Mouse (Mus musculus) liver, embryonic 13.5 days (tissue): ENCODE data around the gene Gm16253. TPM values are rescaled to one million over a fixed set of nuclear protein-coding genes. Genes with fewer than 3 reads are reported as not detected.

ENCODE experiments used
- ATAC-seq: fragments of 200-750 bp; cut with Nextera tagmentation; 2 replicates; pipeline ENCODE4 v1.8.0; 2017; ENCODE audit warnings: low read depth, mild to moderate bottlenecking, moderate number of reproducible peaks, moderate library complexity
- DNase-seq: peaks from one replicate; pipeline ENCODE4 v3.0.0; 2022
- H3K27ac ChIP-seq: fragments of 300-500 bp; sonication (generic); 2 replicates; pipeline ENCODE4 v1.5.1; 2015; ENCODE audit warnings: moderate library complexity, mild to moderate bottlenecking, inconsistent platforms
- H3K27me3 ChIP-seq: fragments of 300-500 bp; sonication (generic); 2 replicates; pipeline ENCODE4 v1.6.1; 2015; ENCODE audit warnings: mild to moderate bottlenecking, inconsistent platforms
- H3K36me3 ChIP-seq: fragments of 300-500 bp; sonication (generic); 2 replicates; pipeline ENCODE4 v1.6.1; 2015; ENCODE audit warnings: mild to moderate bottlenecking, inconsistent platforms
- H3K4me1 ChIP-seq: fragments of 300-500 bp; sonication (generic); replicated peaks from 2 replicates; pipeline ENCODE4 v1.6.1; 2015; ENCODE audit warnings: inconsistent platforms
- H3K4me2 ChIP-seq: fragments of 300-500 bp; sonication (generic); 2 replicates; pipeline ENCODE4 v1.6.1; 2015; ENCODE audit warnings: inconsistent platforms, mild to moderate bottlenecking, moderate library complexity
- H3K4me3 ChIP-seq: fragments of 300-500 bp; sonication (generic); replicated peaks from 2 replicates; pipeline ENCODE4 v1.5.1; 2015; ENCODE audit warnings: mild to moderate bottlenecking, inconsistent platforms
- H3K9ac ChIP-seq: fragments of 300-500 bp; sonication (generic); 2 replicates; pipeline ENCODE4 v1.6.1; 2015; ENCODE audit warnings: mild to moderate bottlenecking, inconsistent platforms
- H3K9me3 ChIP-seq: fragments of 300-500 bp; sonication (generic); replicated peaks from 2 replicates; pipeline ENCODE4 v1.6.1; 2016; ENCODE audit warnings: inconsistent platforms
- WGBS: fragments of 180-500 bp; shearing (Covaris S2); methylation state at CpG from one replicate; pipeline ENCODE4 v1.1.7; 2015; ENCODE audit not compliant: insufficient replicate concordance; 5-methylcytosine and 5-hydroxymethylcytosine counted together
- polyA plus RNA-seq: library from polyadenylated mRNA; unstranded; fragments of >200 nt; fragmentation: Nextera tagmentation; extraction: Ambion mirVana; gene quantifications from 2 replicates; pipeline ENCODE4 v1.2.1, GENCODE M21; 2015

The Gm16253 gene
- polyA plus RNA-seq, 1 experiment from 2014 or later, result not detected

DNA sequence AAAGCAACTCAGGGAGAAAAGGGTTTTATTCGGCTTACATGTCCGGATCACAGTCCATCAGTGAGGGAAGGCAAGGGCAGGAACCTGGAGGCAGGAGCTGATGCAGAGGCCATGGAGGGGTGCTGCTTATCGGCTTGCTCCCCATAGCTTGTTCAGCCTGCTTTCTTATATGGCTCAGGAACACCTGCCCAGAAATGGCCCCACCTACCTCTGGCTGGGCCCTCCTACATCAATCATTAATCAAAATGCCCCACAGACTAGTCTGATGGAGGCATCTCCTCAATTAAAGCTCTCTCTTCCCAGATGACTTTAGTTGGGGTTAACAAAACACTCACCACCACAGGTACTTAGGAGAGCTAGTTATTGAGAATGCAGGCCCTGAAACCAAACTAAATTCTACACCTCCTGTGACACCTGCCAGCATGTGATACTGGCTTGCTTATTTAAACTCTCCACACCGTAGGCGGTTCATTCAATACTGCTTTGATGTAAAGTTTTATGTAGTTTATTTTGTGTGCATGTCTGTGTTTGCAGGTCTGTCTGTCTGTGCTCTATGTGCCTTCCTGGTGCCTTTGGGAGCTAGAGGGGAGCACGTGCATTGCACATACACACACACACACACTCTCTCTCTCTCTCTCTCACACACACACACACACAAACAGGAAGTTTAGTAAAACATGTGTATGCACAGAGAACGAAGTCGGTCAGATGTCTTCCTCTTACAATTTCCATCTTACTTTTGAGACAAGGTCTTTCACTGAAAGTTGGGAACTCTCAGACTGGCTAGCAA is 9.9 kb upstream of the Gm16253 start:
- no peak overlapping the region for H3K27ac ChIP-seq
- ATAC-seq (no peak), DNase-seq (no peak)
- H3K4me2 ChIP-seq, result no peak overlapping the region
- no peaks in the 10 kb centered on the region for H3K36me3 ChIP-seq
- WGBS, result 66% methylated on average over 8 of the region's 8 CpGs
- no peak overlapping the region for H3K4me3 ChIP-seq
- no peaks in the 10 kb centered on the region for H3K27me3 ChIP-seq
- H3K9me3 ChIP-seq, result no peaks in the 10 kb centered on the region
- peaks cover 60% of the 10 kb centered on the region for H3K4me1 ChIP-seq
- no peak overlapping the region for H3K9ac ChIP-seq

DNA sequence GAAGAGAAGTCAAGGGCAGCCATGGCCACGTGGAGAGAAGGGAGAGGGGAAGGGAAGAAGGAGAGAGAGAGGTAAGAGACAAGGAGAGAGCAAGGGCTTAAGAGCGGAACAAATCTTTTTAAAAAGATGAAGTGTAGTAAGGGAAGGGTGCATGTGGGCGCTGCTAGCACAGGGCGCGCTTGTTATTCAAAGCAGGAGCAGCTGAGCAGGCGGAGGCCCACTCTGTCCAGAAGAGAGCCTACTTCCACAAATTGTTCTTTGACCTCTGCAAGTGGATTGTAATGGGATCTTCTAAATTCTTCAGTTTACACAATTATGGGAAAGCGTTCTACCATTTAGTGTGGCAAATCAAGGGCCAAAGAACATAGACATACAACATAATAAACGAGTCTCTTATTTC is 8.2 kb upstream of the Gm16253 start:
- 68% methylated on average over 8 of the region's 8 CpGs for WGBS

GRCm38 (mm10) chr3:96569506-96569905 is 7.3 kb upstream of the Gm16253 start:
- no peaks in the 10 kb centered on the region for H3K9me3 ChIP-seq
- no peak overlapping the region; the same call in 1 of the 2 replicates for H3K27ac ChIP-seq
- H3K27me3 ChIP-seq, result no peaks in the 10 kb centered on the region
- peaks cover 50% of the 10 kb centered on the region for H3K4me1 ChIP-seq
- no peak overlapping the region for H3K4me2 ChIP-seq
- no peak overlapping the region for H3K9ac ChIP-seq
- no peak for ATAC-seq
- H3K4me3 ChIP-seq, result no peak overlapping the region
- no peak for DNase-seq
- 87% methylated on average over 13 of the region's 13 CpGs for WGBS
- H3K36me3 ChIP-seq, result no peaks in the 10 kb centered on the region

More for the DNA sequence above, 8.2 kb upstream of the Gm16253 start:
- no peak overlapping the region for H3K4me2 ChIP-seq
- no peak overlapping the region for H3K4me3 ChIP-seq
- H3K27me3 ChIP-seq, result no peaks in the 10 kb centered on the region
- H3K27ac ChIP-seq, result no peak overlapping the region
- H3K36me3 ChIP-seq, result no peaks in the 10 kb centered on the region
- H3K9me3 ChIP-seq, result no peaks in the 10 kb centered on the region
- no peak overlapping the region for H3K9ac ChIP-seq
- DNase-seq (no peak), ATAC-seq (no peak)
- H3K4me1 ChIP-seq, result peaks cover 50% of the 10 kb centered on the region

DNA sequence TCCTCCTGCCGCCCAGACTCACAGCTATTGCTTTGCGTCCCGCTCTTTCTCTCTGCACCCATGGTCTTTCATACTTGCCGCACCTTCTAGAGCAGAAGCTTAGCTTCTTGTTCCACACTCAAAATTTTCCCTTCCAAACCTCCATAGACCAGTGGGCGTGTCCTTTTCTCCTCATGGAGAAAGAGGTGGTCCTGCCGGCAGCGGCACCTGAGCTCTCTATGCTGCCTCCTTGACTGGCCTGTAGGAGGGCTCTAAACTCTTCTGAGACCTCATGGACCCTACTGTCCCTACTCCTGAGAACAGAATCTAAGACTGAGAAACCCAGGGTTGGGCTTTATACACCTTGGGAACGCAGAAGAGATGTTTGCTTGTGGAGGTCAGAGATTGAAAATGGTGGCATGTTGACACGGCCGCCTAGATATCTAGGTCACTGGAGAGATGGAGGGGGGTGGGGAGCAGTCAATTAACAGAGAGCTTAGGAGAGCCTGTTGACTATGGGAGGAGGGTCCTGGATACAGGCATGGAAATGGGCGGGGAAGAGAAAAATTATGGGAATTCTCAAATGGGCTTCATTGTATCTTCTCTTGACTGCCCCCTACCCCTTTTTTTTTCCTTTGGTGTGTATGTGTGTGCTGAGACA is 6.7 kb upstream of the Gm16253 start:
- no peaks in the 10 kb centered on the region for H3K27me3 ChIP-seq
- no peaks in the 10 kb centered on the region for H3K36me3 ChIP-seq
- H3K4me3 ChIP-seq, result no peak overlapping the region
- WGBS, result 75% methylated on average over 11 of the region's 11 CpGs
- H3K4me2 ChIP-seq, result no peak overlapping the region
- DNase-seq (no peak), ATAC-seq (no peak)
- peaks cover 46% of the 10 kb centered on the region for H3K4me1 ChIP-seq
- H3K27ac ChIP-seq, result peak overlapping the region; percentile 41
- H3K9me3 ChIP-seq, result no peaks in the 10 kb centered on the region
- no peak overlapping the region for H3K9ac ChIP-seq

DNA sequence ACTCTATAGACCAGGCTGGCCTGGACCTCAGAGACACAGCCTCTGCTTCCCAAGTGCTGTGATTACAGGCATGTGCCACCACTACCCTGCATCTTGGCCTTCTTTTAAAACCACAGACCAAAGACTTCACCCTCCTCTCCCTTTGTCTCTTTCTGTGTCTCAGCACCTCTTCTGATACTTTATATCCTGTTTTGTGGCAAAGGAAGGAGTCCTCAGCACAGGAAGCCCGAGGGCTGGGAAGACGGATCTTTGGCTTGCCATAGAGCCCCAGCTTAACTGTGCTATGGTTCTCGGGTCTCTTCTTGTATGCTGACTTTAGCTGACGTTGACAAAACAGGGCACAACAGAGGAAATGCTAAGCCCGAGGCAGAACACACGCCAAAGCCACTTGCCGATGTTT is 6.1 kb upstream of the Gm16253 start:
- WGBS, result 47% methylated on average over 7 of the region's 7 CpGs

GRCm38 (mm10) chr3:96571336-96571735 is 5.4 kb upstream of the Gm16253 start:
- Histone ChIP-seq H3K9me3 (no peaks in the 10 kb centered on the region), H3K9ac (no peak overlapping the region), H3K36me3 (no peaks in the 10 kb centered on the region), H3K4me1 (peaks cover 49% of the 10 kb centered on the region), H3K4me2 (no peak overlapping the region), H3K27ac (peak overlapping the region; percentile 55; the same call in 1 of the 2 replicates), H3K27me3 (no peaks in the 10 kb centered on the region), H3K4me3 (no peak overlapping the region)
- 59% methylated on average over 2 of the region's 2 CpGs for WGBS
- no peak for DNase-seq
- no peak for ATAC-seq

More for the DNA sequence above, 6.1 kb upstream of the Gm16253 start:
- Histone ChIP-seq H3K4me2 (no peak overlapping the region), H3K27ac (peak overlapping the region; percentile 41; the same call in 1 of the 2 replicates), H3K9ac (no peak overlapping the region), H3K4me3 (no peak overlapping the region), H3K4me1 (peaks cover 48% of the 10 kb centered on the region), H3K36me3 (no peaks in the 10 kb centered on the region), H3K27me3 (no peaks in the 10 kb centered on the region), H3K9me3 (no peaks in the 10 kb centered on the region)
- ATAC-seq, result no peak
- no peak for DNase-seq

- peaks cover 52% of the 10 kb centered on the region for H3K4me1 ChIP-seq
- no peaks in the 10 kb centered on the region for H3K9me3 ChIP-seq
- peak overlapping the region; percentile 55; the same call in 1 of the 2 replicates for H3K27ac ChIP-seq
- DNase-seq (no peak), ATAC-seq (no peak)
- H3K36me3 ChIP-seq, result no peaks in the 10 kb centered on the region
- H3K27me3 ChIP-seq, result no peaks in the 10 kb centered on the region
- 52% methylated on average over 16 of the region's 16 CpGs for WGBS
- no peak overlapping the region for H3K4me3 ChIP-seq
- H3K4me2 ChIP-seq, result no peak overlapping the region
- H3K9ac ChIP-seq, result no peak overlapping the region
These were observed 4.7 kb upstream of the Gm16253 start for GRCm38 (mm10) chr3:96571896-96572698.

GRCm38 (mm10) chr3:96573611-96574511 is 2.9 kb upstream of the Gm16253 start:
- Histone ChIP-seq H3K27ac (no peak overlapping the region), H3K4me1 (peaks cover 57% of the 10 kb centered on the region), H3K9me3 (no peaks in the 10 kb centered on the region), H3K9ac (no peak overlapping the region), H3K4me3 (no peak overlapping the region), H3K36me3 (no peaks in the 10 kb centered on the region), H3K27me3 (no peaks in the 10 kb centered on the region), H3K4me2 (no peak overlapping the region)
- no peak for ATAC-seq
- 57% methylated on average over 19 of the region's 19 CpGs for WGBS
- no peak for DNase-seq

- Histone ChIP-seq H3K9me3 (no peaks in the 10 kb centered on the region), H3K27me3 (no peaks in the 10 kb centered on the region), H3K27ac (0 out of 2 replicates have a peak overlapping the region, but pooled peaks have one; percentile 53), H3K9ac (no peak overlapping the region), H3K4me2 (peak overlapping the region; percentile 71), H3K4me1 (peaks cover 68% of the 10 kb centered on the region), H3K36me3 (no peaks in the 10 kb centered on the region), H3K4me3 (0 out of 2 replicates have a peak overlapping the region, but pooled peaks have one; percentile 45)
- ATAC-seq (no peak), DNase-seq (no peak)
- 84% methylated on average over 8 of the region's 8 CpGs for WGBS
These were observed 1.4 kb upstream of the Gm16253 start for GRCm38 (mm10) chr3:96575272-96575984.

DNA sequence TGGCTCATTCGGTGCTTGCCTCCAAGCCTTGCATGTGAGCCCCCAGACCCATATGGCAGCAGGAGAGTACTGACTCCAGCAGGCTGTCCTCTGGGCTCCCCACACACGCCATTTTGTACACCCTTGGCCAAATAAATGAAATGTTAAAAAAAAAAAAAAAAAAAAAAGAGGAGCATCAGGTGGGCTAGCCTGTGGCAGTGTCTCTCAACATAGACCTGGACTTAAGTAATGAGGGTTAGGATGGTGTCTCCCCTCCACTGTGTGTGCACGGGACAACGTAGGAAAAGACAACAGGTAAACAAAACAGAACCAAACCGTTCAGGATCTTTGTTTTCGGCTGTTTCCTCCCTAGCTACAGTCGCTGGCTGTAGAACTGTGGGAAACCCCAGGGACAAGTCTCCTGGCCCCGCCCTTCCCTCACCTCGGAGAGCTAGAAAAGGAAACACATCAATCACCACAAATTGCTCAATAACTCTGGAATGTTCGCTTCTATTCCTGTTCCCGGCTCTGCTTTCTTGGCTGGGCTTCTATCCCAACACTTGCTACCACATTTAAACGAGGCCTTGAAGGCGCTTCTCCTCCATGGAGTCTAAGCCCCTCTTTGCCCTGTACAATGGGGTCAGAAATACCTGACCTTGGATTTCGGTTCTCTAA is 652 bp upstream of the Gm16253 start:
- Histone ChIP-seq H3K4me3 (peak overlapping the region; percentile 45), H3K4me2 (peak overlapping the region; percentile 71), H3K4me1 (peaks cover 72% of the 10 kb centered on the region), H3K36me3 (no peaks in the 10 kb centered on the region), H3K9me3 (no peaks in the 10 kb centered on the region), H3K9ac (peak overlapping the region; percentile 59), H3K27me3 (no peaks in the 10 kb centered on the region), H3K27ac (peak overlapping the region; percentile 53)
- 23% methylated on average over 14 of the region's 14 CpGs for WGBS
- no peak for DNase-seq
- ATAC-seq, result no peak
